ENCODE assay signal across 25 mouse cellular contexts in the genomic region with DNA sequence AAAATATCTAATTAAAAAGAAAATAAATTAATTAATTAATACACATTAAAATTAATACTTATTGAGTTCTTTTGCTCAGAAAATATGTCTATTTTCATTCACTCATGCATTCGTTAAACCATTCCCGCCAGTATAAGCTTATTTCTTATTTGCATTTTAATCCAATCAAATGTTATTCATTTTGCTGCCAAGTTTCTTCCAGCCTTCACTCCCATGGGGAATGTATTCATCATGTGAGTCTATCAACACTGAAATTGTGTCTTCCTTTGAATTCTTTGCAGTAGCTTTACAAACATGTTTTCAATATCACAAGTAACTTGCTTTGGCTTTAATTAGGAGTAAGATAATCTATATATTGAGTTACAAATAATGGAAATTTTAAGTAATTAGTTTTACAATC.
DNase-seq lines count a peak whose midpoint lies in the region; ATAC-seq and TF ChIP-seq lines count a peak whose summit lies in the region.
"Had no signal": no experiment of that assay in that cellular context is flagged by ENCODE, and none has a peak within 500 bp of the region (broad histone marks: within the 10 kb centered on the region; RNA-seq: fewer than 3 reads in every experiment).

No protein-coding gene starts in this region.

- no peak for ATAC-seq in embryonic facial prominence, embryonic 14.5 days (ENCODE audit: low read depth)
- ATAC-seq in hindbrain, postnatal 0 days, result no peak
- ATAC-seq: forebrain, embryonic 16.5 days; hindbrain, embryonic 16.5 days; inflammation-experienced regulatory T-cells, adult 6 months; intestine, embryonic 16.5 days; Patski had no signal

- no peaks in the 10 kb centered on the region for H3K4me1 ChIP-seq in embryonic facial prominence, embryonic 14.5 days (ENCODE audit: control insufficient read depth, insufficient read depth, low read length)
- H3K4me1 ChIP-seq in embryonic facial prominence, embryonic 10.5 days, result no peaks in the 10 kb centered on the region
- H3K4me1 ChIP-seq in hindbrain, postnatal 0 days (ENCODE audit: insufficient read depth, low read length), result no peaks in the 10 kb centered on the region
- no peaks in the 10 kb centered on the region for H3K4me1 ChIP-seq in hindbrain, embryonic 10.5 days (replicated peaks)
- H3K4me1 ChIP-seq: embryonic facial prominence, embryonic 12.5 days; forebrain, embryonic 12.5 days; hindbrain, embryonic 12.5 days had no signal

- 78% methylated on average over 2 of the region's 2 CpGs for WGBS in embryonic facial prominence, embryonic 14.5 days
- 91% methylated on average over 2 of the region's 2 CpGs for WGBS in embryonic facial prominence, embryonic 10.5 days
- 37% methylated on average over 2 of the region's 2 CpGs for WGBS in hindbrain, postnatal 0 days
- WGBS in hindbrain, embryonic 10.5 days, result 85% methylated on average over 2 of the region's 2 CpGs

- TF ChIP-seq CTCF in hindbrain, postnatal 0 days (IDR thresholded peaks at IDR 0.05; ENCODE audit: low read depth), result no peak

- H3K36me3 ChIP-seq in embryonic facial prominence, embryonic 14.5 days (ENCODE audit: control insufficient read depth, insufficient read depth, low read length), result no peaks in the 10 kb centered on the region
- no peaks in the 10 kb centered on the region for H3K36me3 ChIP-seq in embryonic facial prominence, embryonic 10.5 days (replicated peaks)
- no peaks in the 10 kb centered on the region for H3K36me3 ChIP-seq in hindbrain, postnatal 0 days (ENCODE audit: insufficient read depth, low read length)
- H3K36me3 ChIP-seq in hindbrain, embryonic 10.5 days, result no peaks in the 10 kb centered on the region
- H3K36me3 ChIP-seq: embryonic facial prominence, embryonic 12.5 days; forebrain, embryonic 12.5 days; hindbrain, embryonic 12.5 days had no signal

- no peak overlapping the region for H3K27ac ChIP-seq in embryonic facial prominence, embryonic 14.5 days (replicated peaks; ENCODE audit: low read depth, low read length)
- no peak overlapping the region for H3K27ac ChIP-seq in embryonic facial prominence, embryonic 10.5 days (replicated peaks)
- H3K27ac ChIP-seq in hindbrain, postnatal 0 days, result no peak overlapping the region
- H3K27ac ChIP-seq in hindbrain, embryonic 10.5 days, result no peak overlapping the region
- H3K27ac ChIP-seq: embryonic facial prominence, embryonic 12.5 days; forebrain, embryonic 12.5 days; gastrocnemius, adult 2 months; hindbrain, embryonic 12.5 days had no signal

- peak; percentile 8 for DNase-seq in embryonic facial prominence, embryonic 14.5 days (ENCODE audit: low spot score)
- DNase-seq in embryonic facial prominence, embryonic 10.5 days (ENCODE audit: low spot score), result no peak
- peak; percentile 59 for DNase-seq in hindbrain, postnatal 0 days (ENCODE audit: low spot score)
- DNase-seq in hindbrain, embryonic 10.5 days (ENCODE audit: low spot score), result no peak
- peak; percentile 39 for DNase-seq in MN1 (ENCODE audit: low spot score)
- no peak for DNase-seq in adrenal gland, postnatal 25 days
- DNase-seq: adrenal gland, postnatal 10 days; cerebellum, adult 18-20 months; cerebellum, adult 9-10 months; cerebellum, postnatal 14 days; gastrocnemius, adult 2 months; gastrocnemius, postnatal 14 days; heart, adult 11 months; heart, postnatal 36 days; kidney, adult 18-20 months had no signal

- H3K4me3 ChIP-seq in embryonic facial prominence, embryonic 14.5 days (ENCODE audit: low read depth, low read length), result no peak overlapping the region
- no peak overlapping the region for H3K4me3 ChIP-seq in embryonic facial prominence, embryonic 10.5 days
- H3K4me3 ChIP-seq in hindbrain, postnatal 0 days (ENCODE audit: low read length), result no peak overlapping the region
- no peak overlapping the region for H3K4me3 ChIP-seq in hindbrain, embryonic 10.5 days
- H3K4me3 ChIP-seq: embryonic facial prominence, embryonic 12.5 days; erythroblast, embryonic 14.5 days; forebrain, embryonic 12.5 days; gastrocnemius, adult 2 months; hindbrain, embryonic 12.5 days had no signal

- H3K27me3 ChIP-seq in embryonic facial prominence, embryonic 14.5 days (replicated peaks; ENCODE audit: control insufficient read depth, insufficient read depth, low read length), result no peaks in the 10 kb centered on the region
- no peaks in the 10 kb centered on the region for H3K27me3 ChIP-seq in embryonic facial prominence, embryonic 10.5 days (replicated peaks; ENCODE audit: low read depth, poor library complexity, severe bottlenecking)
- H3K27me3 ChIP-seq in hindbrain, postnatal 0 days (ENCODE audit: insufficient read depth, low read length), result no peaks in the 10 kb centered on the region
- no peaks in the 10 kb centered on the region for H3K27me3 ChIP-seq in hindbrain, embryonic 10.5 days (ENCODE audit: insufficient read depth, poor library complexity, severe bottlenecking)
- H3K27me3 ChIP-seq: embryonic facial prominence, embryonic 12.5 days; forebrain, embryonic 12.5 days; hindbrain, embryonic 12.5 days; Patski had no signal

- H3K4me2 ChIP-seq in embryonic facial prominence, embryonic 14.5 days (ENCODE audit: low read depth, low read length), result no peak overlapping the region
- H3K4me2 ChIP-seq in hindbrain, postnatal 0 days (ENCODE audit: low read depth, low read length), result no peak overlapping the region
- H3K4me2 ChIP-seq: embryonic facial prominence, embryonic 12.5 days; forebrain, embryonic 12.5 days; heart, embryonic 11.5 days; hindbrain, embryonic 12.5 days had no signal

- H3K9me3 ChIP-seq in embryonic facial prominence, embryonic 14.5 days (ENCODE audit: control insufficient read depth, low read length), result no peaks in the 10 kb centered on the region
- no peaks in the 10 kb centered on the region for H3K9me3 ChIP-seq in embryonic facial prominence, embryonic 10.5 days
- H3K9me3 ChIP-seq in hindbrain, postnatal 0 days (ENCODE audit: low read length), result no peaks in the 10 kb centered on the region
- H3K9me3 ChIP-seq in hindbrain, embryonic 10.5 days, result no peaks in the 10 kb centered on the region
- H3K9me3 ChIP-seq: embryonic facial prominence, embryonic 12.5 days; forebrain, embryonic 12.5 days; hindbrain, embryonic 12.5 days had no signal

- no peak overlapping the region for H3K9ac ChIP-seq in embryonic facial prominence, embryonic 14.5 days (ENCODE audit: low read depth, low read length)
- no peak overlapping the region for H3K9ac ChIP-seq in hindbrain, postnatal 0 days (replicated peaks; ENCODE audit: low read length)
- H3K9ac ChIP-seq: embryonic facial prominence, embryonic 12.5 days; forebrain, embryonic 12.5 days; hindbrain, embryonic 12.5 days had no signal

Comparison
In these comparisons a context has a peak if more than half of its experiments do, and no peak if none do; other contexts are left out.
1. DNase-seq: peak in embryonic facial prominence, embryonic 14.5 days (single experiment), hindbrain, postnatal 0 days (single experiment) and MN1 (single experiment); none in embryonic facial prominence, embryonic 10.5 days (single experiment), hindbrain, embryonic 10.5 days (single experiment) and adrenal gland, postnatal 25 days (single experiment).